ENCODE assay signal across 14 mouse cellular contexts in genomic region chr9:95599399-95599798, GRCm38 (mm10). TPM values are rescaled to one million over a fixed set of nuclear protein-coding genes. Genes with fewer than 3 reads are reported as not detected.
DNase-seq lines count a peak whose midpoint lies in the region; ATAC-seq and TF ChIP-seq lines count a peak whose summit lies in the region.
"Had no signal": no experiment of that assay in that cellular context is flagged by ENCODE, and none has a peak within 500 bp of the region (broad histone marks: within the 10 kb centered on the region; RNA-seq: fewer than 3 reads in every experiment).

No protein-coding gene starts in this region.

- no peaks in the 10 kb centered on the region for H3K4me1 ChIP-seq in liver, embryonic 14.5 days (replicated peaks; ENCODE audit: control insufficient read depth in 2 of 2, insufficient read depth in 2 of 2, low read length in 1 of 2)
- H3K4me1 ChIP-seq in liver, embryonic 11.5 days (replicated peaks; ENCODE audit: control insufficient read depth, insufficient read depth, low read length): no peaks in the 10 kb centered on the region
- H3K4me1 ChIP-seq in forebrain, embryonic 16.5 days (replicated peaks; ENCODE audit: control insufficient read depth, insufficient read depth, low read length): no peaks in the 10 kb centered on the region
- H3K4me1 ChIP-seq: forebrain, embryonic 12.5 days; liver, embryonic 15.5 days; midbrain, embryonic 13.5 days; neural tube, embryonic 12.5 days had no signal

- no peak overlapping the region for H3K27ac ChIP-seq in liver, embryonic 14.5 days
- H3K27ac ChIP-seq in liver, embryonic 11.5 days (ENCODE audit: low read depth, low read length): no peak overlapping the region
- no peak overlapping the region for H3K27ac ChIP-seq in forebrain, embryonic 16.5 days (ENCODE audit: low read length)
- H3K27ac ChIP-seq: forebrain, embryonic 12.5 days; kidney, embryonic 15.5 days; liver, embryonic 15.5 days; midbrain, embryonic 13.5 days; neural tube, embryonic 12.5 days had no signal

- no peak for ATAC-seq in liver, embryonic 14.5 days (ENCODE audit: insufficient read depth)
- ATAC-seq in liver, embryonic 11.5 days (replicated peaks; ENCODE audit: low FRiP score): no peak
- peak; percentile 72 for ATAC-seq in megakaryocyte progenitor cell, adult 5-6 weeks (replicated peaks; ENCODE audit: poor library complexity)
- ATAC-seq in forebrain, embryonic 16.5 days: no peak
- ATAC-seq: midbrain, embryonic 13.5 days had no signal

- peak; percentile 17 for DNase-seq in embryo, embryonic 10.5 days (ENCODE audit: low spot score)
- DNase-seq in embryo, embryonic 10 days (ENCODE audit: low spot score): no peak
- no peak for DNase-seq in liver, embryonic 14.5 days (ENCODE audit: low read depth in 3 of 3, low spot score in 3 of 3)
- no peak for DNase-seq in liver, embryonic 11.5 days (ENCODE audit: low spot score)
- peak; percentile 58 for DNase-seq in ES-CJ7 (ENCODE audit: low read depth, low spot score)
- no peak for DNase-seq in left cerebral cortex, postnatal 4 days

- peak; percentile 59 for TF ChIP-seq CTCF in liver, embryonic 14.5 days (IDR thresholded peaks at IDR 0.05; ENCODE audit: low read depth)

- no peak overlapping the region for H3K9ac ChIP-seq in liver, embryonic 14.5 days (replicated peaks)
- H3K9ac ChIP-seq in liver, embryonic 11.5 days (ENCODE audit: low read depth, low read length): no peak overlapping the region
- H3K9ac ChIP-seq in forebrain, embryonic 16.5 days (replicated peaks; ENCODE audit: low read depth, low read length): no peak overlapping the region
- H3K9ac ChIP-seq: forebrain, embryonic 12.5 days; kidney, embryonic 15.5 days; liver, embryonic 15.5 days; midbrain, embryonic 13.5 days; neural tube, embryonic 12.5 days had no signal

- no peaks in the 10 kb centered on the region for H3K36me3 ChIP-seq in liver, embryonic 14.5 days (replicated peaks; ENCODE audit: control insufficient read depth, insufficient read depth, low read depth)
- H3K36me3 ChIP-seq in liver, embryonic 11.5 days (ENCODE audit: control insufficient read depth, insufficient read depth, low read length): no peaks in the 10 kb centered on the region
- H3K36me3 ChIP-seq in forebrain, embryonic 16.5 days (ENCODE audit: control insufficient read depth, insufficient read depth): no peaks in the 10 kb centered on the region
- H3K36me3 ChIP-seq: forebrain, embryonic 12.5 days; kidney, embryonic 15.5 days; liver, embryonic 15.5 days; midbrain, embryonic 13.5 days; neural tube, embryonic 12.5 days had no signal

- H3K27me3 ChIP-seq in liver, embryonic 14.5 days (ENCODE audit: control insufficient read depth, insufficient read depth, low read length): no peaks in the 10 kb centered on the region; the same call in 1 of the 2 replicates
- peaks cover 4% of the 10 kb centered on the region; the same call in 1 of the 2 replicates for H3K27me3 ChIP-seq in liver, embryonic 11.5 days (replicated peaks; ENCODE audit: control insufficient read depth, insufficient read depth, low read length)
- H3K27me3 ChIP-seq in forebrain, embryonic 16.5 days (replicated peaks; ENCODE audit: control insufficient read depth, insufficient read depth, low read length): no peaks in the 10 kb centered on the region; the same call in 1 of the 2 replicates
- H3K27me3 ChIP-seq: midbrain, embryonic 13.5 days; neural tube, embryonic 12.5 days had no signal

- no peak for TF ChIP-seq EP300 in liver, embryonic 14.5 days (IDR thresholded peaks at IDR 0.05; ENCODE audit: low read depth)

- intact Hi-C loops in left cerebral cortex, postnatal 4 days (cut with DNase I): no loop called here

- 61% methylated on average over 4 of the region's 4 CpGs for WGBS in liver, embryonic 14.5 days (ENCODE audit: insufficient replicate concordance)
- 77% methylated on average over 4 of the region's 4 CpGs for WGBS in liver, embryonic 11.5 days
- 84% methylated on average over 4 of the region's 4 CpGs for WGBS in forebrain, embryonic 16.5 days

- H3K4me2 ChIP-seq in liver, embryonic 14.5 days (ENCODE audit: low read depth): no peak overlapping the region
- no peak overlapping the region for H3K4me2 ChIP-seq in liver, embryonic 11.5 days
- no peak overlapping the region for H3K4me2 ChIP-seq in forebrain, embryonic 16.5 days (ENCODE audit: low read length)
- H3K4me2 ChIP-seq: forebrain, embryonic 12.5 days; kidney, embryonic 15.5 days; liver, embryonic 15.5 days; midbrain, embryonic 13.5 days; neural tube, embryonic 12.5 days had no signal

- no peaks in the 10 kb centered on the region for H3K9me3 ChIP-seq in liver, embryonic 14.5 days (ENCODE audit: control insufficient read depth, low read length)
- H3K9me3 ChIP-seq in liver, embryonic 11.5 days (ENCODE audit: control insufficient read depth, low read length): no peaks in the 10 kb centered on the region
- no peaks in the 10 kb centered on the region for H3K9me3 ChIP-seq in forebrain, embryonic 16.5 days (ENCODE audit: control insufficient read depth, low read length)
- H3K9me3 ChIP-seq: forebrain, embryonic 12.5 days; kidney, embryonic 15.5 days; liver, embryonic 15.5 days; midbrain, embryonic 13.5 days; neural tube, embryonic 12.5 days had no signal

- no peak overlapping the region for H3K4me3 ChIP-seq in liver, embryonic 14.5 days (ENCODE audit: insufficient read depth in 1 of 2, low read depth in 2 of 2, low read length in 2 of 2)
- no peak overlapping the region for H3K4me3 ChIP-seq in liver, embryonic 11.5 days (ENCODE audit: low read depth, low read length)
- H3K4me3 ChIP-seq in forebrain, embryonic 16.5 days (replicated peaks; ENCODE audit: low read length): no peak overlapping the region
- H3K4me3 ChIP-seq: forebrain, embryonic 12.5 days; kidney, embryonic 15.5 days; liver, embryonic 15.5 days; midbrain, embryonic 13.5 days; neural tube, embryonic 12.5 days had no signal

RNA-seq across cellular contexts. Expression of gene Pcolce2, which starts 38.0 kb away (rescaled TPM):
- polyA plus RNA-seq in liver, embryonic 14.5 days (2012; rRNA removed): 0.57 and 1.4 TPM in 2 replicates
- polyA plus RNA-seq in liver, embryonic 14.5 days (2014; fragmentation: Nextera tagmentation; extraction: Ambion mirVana): 6.7 and 6.9 TPM in 2 replicates
- polyA plus RNA-seq in liver, embryonic 11.5 days (2014; fragmentation: Nextera tagmentation; extraction: Ambion mirVana): 14.0 and 15.1 TPM in 2 replicates
- total RNA-seq in megakaryocyte progenitor cell, adult 5-6 weeks (2015): not detected in 2 replicates
- total RNA-seq in megakaryocyte progenitor cell, adult 5-6 weeks (2017): 0.12 TPM in 1 of 2 replicates, not detected in the other
- 1.7 and 1.8 TPM in 2 replicates for polyA plus RNA-seq in forebrain, embryonic 16.5 days (2015; fragmentation: Nextera tagmentation; extraction: Ambion mirVana)
- total RNA-seq in left cerebral cortex, postnatal 4 days (2021): 1 to 10 TPM in 1 of 2 experiments, under 1 TPM in 1; 0.62 to 1.3 TPM
- total RNA-seq: granulocyte monocyte progenitor cell, adult 5-6 weeks had no signal

RNA-seq across cellular contexts. Expression of gene Paqr9, which starts 39.9 kb away (rescaled TPM):
- 11.9 and 12.2 TPM in 2 replicates for polyA plus RNA-seq in liver, embryonic 14.5 days (2012; rRNA removed)
- 7.5 and 10.7 TPM in 2 replicates for polyA plus RNA-seq in liver, embryonic 14.5 days (2014; fragmentation: Nextera tagmentation; extraction: Ambion mirVana)
- 13.8 and 14.4 TPM in 2 replicates for polyA plus RNA-seq in liver, embryonic 11.5 days (2014; fragmentation: Nextera tagmentation; extraction: Ambion mirVana)
- 2.4 and 4.4 TPM in 2 replicates for total RNA-seq in megakaryocyte progenitor cell, adult 5-6 weeks (2015)
- 1.7 and 3.4 TPM in 2 replicates for total RNA-seq in megakaryocyte progenitor cell, adult 5-6 weeks (2017)
- polyA plus RNA-seq in forebrain, embryonic 16.5 days (2015; fragmentation: Nextera tagmentation; extraction: Ambion mirVana): 3.0 and 4.0 TPM in 2 replicates
- 10 to 100 TPM; 32.0 to 32.2 TPM for total RNA-seq in left cerebral cortex, postnatal 4 days (2021)

Comparison
In these comparisons a context has a peak if more than half of its experiments do, and no peak if none do; other contexts are left out.
1. DNase-seq: peak in embryo, embryonic 10.5 days (single experiment) and ES-CJ7 (single experiment); none in embryo, embryonic 10 days (single experiment), liver, embryonic 14.5 days (0 of 3), liver, embryonic 11.5 days (single experiment) and left cerebral cortex, postnatal 4 days (single experiment).